Mouse (Mus musculus) intestine, embryonic 14.5 days (tissue): ENCODE data around the gene Gfap. TPM values are rescaled to one million over a fixed set of nuclear protein-coding genes. Genes with fewer than 3 reads are reported as not detected.

Source experiments
- ATAC-seq: fragments of 200-750 bp; cut with Nextera tagmentation; replicated peaks from 2 replicates; pipeline ENCODE4 v1.8.0; 2017; ENCODE audit warnings: low read depth, moderate number of reproducible peaks, moderate TSS enrichment, moderate library complexity; ENCODE audit not compliant: low FRiP score, low TSS enrichment
- DNase-seq: peaks from one replicate; pipeline ENCODE4 v3.0.0-alpha.2; 2018; ENCODE audit warnings: low spot score
- H3K27ac ChIP-seq: fragments of 300-500 bp; sonication (generic); 2 replicates; pipeline ENCODE4 v1.5.1; 2014; ENCODE audit warnings: low read depth, mild to moderate bottlenecking, control low read depth
- H3K27me3 ChIP-seq: fragments of 300-500 bp; sonication (generic); replicated peaks from 2 replicates; pipeline ENCODE4 v1.6.1; 2014; ENCODE audit warnings: low read length, control low read depth; ENCODE audit not compliant: control insufficient read depth, insufficient read depth
- H3K36me3 ChIP-seq: fragments of 300-500 bp; sonication (generic); 2 replicates; pipeline ENCODE4 v1.6.1; 2014; ENCODE audit warnings: low read length, control low read depth; ENCODE audit not compliant: control insufficient read depth, insufficient read depth
- H3K4me1 ChIP-seq: fragments of 300-500 bp; sonication (generic); replicated peaks from 2 replicates; pipeline ENCODE4 v1.6.1; 2014; ENCODE audit warnings: low read length, control low read depth, mixed read lengths; ENCODE audit not compliant: control insufficient read depth, insufficient read depth
- H3K4me2 ChIP-seq: fragments of 300-500 bp; sonication (generic); 2 replicates; pipeline ENCODE4 v1.6.1; 2014; ENCODE audit warnings: low read length
- H3K4me3 ChIP-seq: fragments of 300-500 bp; sonication (generic); 2 replicates; pipeline ENCODE4 v1.5.1; 2014; ENCODE audit warnings: low read depth, low read length, control low read depth, mixed read lengths
- H3K9ac ChIP-seq: fragments of 300-500 bp; sonication (generic); 2 replicates; pipeline ENCODE4 v1.6.1; 2014; ENCODE audit warnings: mild to moderate bottlenecking, low read length
- H3K9me3 ChIP-seq: fragments of 300-500 bp; sonication (generic); 2 replicates; pipeline ENCODE4 v1.6.1; 2016; ENCODE audit warnings: low read length, control low read depth; ENCODE audit not compliant: control insufficient read depth
- WGBS: fragments of 180-500 bp; shearing (Covaris S2); extraction: QIAGEN DNeasy Blood & Tissue Kit; methylation state at CpG from one replicate; pipeline ENCODE4 v1.1.7; 2014; 5-methylcytosine and 5-hydroxymethylcytosine counted together
- polyA plus RNA-seq: library from polyadenylated mRNA; unstranded; fragments of >200 nt; fragmentation: Nextera tagmentation; extraction: Ambion mirVana; gene quantifications from 2 replicates; pipeline ENCODE4 v1.2.1, GENCODE M21; 2014

The Gfap gene
- polyA plus RNA-seq, result 0.28 and 0.58 TPM in 2 replicates

DNA sequence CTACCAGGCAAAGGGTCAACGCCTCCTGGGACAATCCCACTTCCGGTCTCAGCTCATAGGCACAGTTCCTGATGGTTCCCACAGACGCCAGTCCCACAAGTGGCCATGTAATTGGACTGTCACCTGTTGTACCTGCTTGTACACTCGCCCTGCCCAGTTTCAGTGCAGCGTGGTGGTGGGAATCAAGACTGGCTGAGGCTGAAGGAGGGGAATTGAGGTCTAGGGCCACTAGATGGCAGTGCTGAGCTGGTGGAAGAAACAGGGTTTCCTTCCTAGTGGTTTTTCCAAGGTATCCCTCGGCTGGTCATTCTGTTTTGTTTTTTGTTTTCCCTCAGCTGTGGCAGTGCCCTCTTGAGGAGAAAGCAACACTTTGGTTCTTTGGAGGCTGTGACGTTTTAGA is at the start of gene Gfap:
Gene Gfap, minus strand, starts transcription at position 150 of the 400 bp plus-strand sequence.
- 14% methylated on average over 7 of the region's 7 CpGs for WGBS
- peak; percentile 95 for DNase-seq
- H3K4me1 ChIP-seq, result 0 out of 2 replicates have a peak, but pooled peaks cover 4% of the 10 kb centered on the region
- H3K4me3 ChIP-seq, result no peak within 1 kb of the TSS
- H3K27ac ChIP-seq, result no peak within 1 kb of the TSS
- no peak within 1 kb of the TSS for H3K4me2 ChIP-seq
- peaks cover under 1% of the 10 kb centered on the region; the same call in 1 of the 2 replicates for H3K27me3 ChIP-seq
- no peaks in the 10 kb centered on the region for H3K9me3 ChIP-seq
- ATAC-seq, result peak; percentile 49; the same call in 1 of the 2 replicates
- H3K36me3 ChIP-seq, result peaks cover 10% of the 10 kb centered on the region
- H3K9ac ChIP-seq, result no peak within 1 kb of the TSS

DNA sequence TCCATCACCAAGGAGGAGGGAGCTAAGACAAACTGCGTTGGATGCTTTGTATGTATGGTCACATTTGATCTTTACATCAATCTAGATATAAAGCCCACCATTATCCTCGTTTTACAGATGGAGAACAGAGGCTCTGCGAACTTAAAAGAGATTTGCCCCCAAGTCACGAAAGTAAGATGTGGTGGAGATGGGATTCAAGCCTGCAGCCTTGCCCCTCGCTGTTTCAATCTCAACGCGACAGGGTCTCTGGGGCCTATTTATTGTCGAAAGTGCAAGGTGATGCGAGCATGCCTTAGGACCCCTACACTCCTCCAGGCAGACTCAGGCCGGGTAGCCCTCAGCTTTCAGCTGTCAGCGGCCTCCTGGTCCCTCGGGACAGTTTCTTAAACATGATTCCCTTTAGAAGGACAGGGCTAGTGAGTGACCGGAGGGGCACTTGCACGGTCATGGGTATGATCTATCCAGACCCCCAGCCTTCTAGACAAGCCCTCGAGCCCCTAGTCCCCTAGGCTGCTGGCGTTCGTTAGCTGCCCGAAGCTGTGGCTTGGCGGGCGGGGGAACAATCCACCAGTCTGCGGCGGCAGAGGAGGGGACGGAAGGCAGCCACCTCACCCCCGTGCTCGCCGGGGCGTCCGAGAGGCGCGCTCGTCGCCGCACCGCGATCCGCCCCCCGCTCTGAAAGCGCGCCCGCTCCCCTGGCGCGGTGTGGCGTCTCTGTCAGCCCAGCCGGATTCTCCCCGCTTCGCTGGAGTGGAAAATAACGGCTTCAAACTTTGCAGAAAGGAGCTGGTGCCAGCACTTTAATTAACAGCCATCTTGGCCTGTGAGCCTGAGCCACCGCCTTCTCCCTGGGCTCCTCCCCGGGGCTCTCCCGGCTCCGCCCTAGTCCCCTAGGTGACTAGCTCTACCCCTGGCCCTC is 47.6 kb upstream of the Gfap start:
- Histone ChIP-seq H3K9me3 (no peaks in the 10 kb centered on the region), H3K4me2 (peak overlapping the region; percentile 68), H3K36me3 (no peaks in the 10 kb centered on the region), H3K9ac (peak overlapping the region; percentile 53), H3K4me1 (peaks cover 46% of the 10 kb centered on the region), H3K27ac (no peak overlapping the region), H3K4me3 (peak overlapping the region; percentile 42), H3K27me3 (peaks cover 82% of the 10 kb centered on the region)
- DNase-seq (no peak), ATAC-seq (no peak)
- 4% methylated on average over 51 of the region's 51 CpGs for WGBS

- no peak overlapping the region for H3K27ac ChIP-seq
- peaks cover 83% of the 10 kb centered on the region for H3K27me3 ChIP-seq
- no peak overlapping the region for H3K9ac ChIP-seq
- no peak for DNase-seq
- H3K4me3 ChIP-seq, result peak overlapping the region; percentile 34
- H3K4me1 ChIP-seq, result peaks cover 38% of the 10 kb centered on the region
- WGBS, result 17% methylated on average over 8 of the region's 8 CpGs
- H3K9me3 ChIP-seq, result no peaks in the 10 kb centered on the region
- no peaks in the 10 kb centered on the region for H3K36me3 ChIP-seq
- ATAC-seq, result peak; percentile 36; the same call in 1 of the 2 replicates
- H3K4me2 ChIP-seq, result peak overlapping the region; percentile 69
Observed at GRCm38 (mm10) chr11:102946992-102947343, 46.3 kb upstream of the Gfap start.

DNA sequence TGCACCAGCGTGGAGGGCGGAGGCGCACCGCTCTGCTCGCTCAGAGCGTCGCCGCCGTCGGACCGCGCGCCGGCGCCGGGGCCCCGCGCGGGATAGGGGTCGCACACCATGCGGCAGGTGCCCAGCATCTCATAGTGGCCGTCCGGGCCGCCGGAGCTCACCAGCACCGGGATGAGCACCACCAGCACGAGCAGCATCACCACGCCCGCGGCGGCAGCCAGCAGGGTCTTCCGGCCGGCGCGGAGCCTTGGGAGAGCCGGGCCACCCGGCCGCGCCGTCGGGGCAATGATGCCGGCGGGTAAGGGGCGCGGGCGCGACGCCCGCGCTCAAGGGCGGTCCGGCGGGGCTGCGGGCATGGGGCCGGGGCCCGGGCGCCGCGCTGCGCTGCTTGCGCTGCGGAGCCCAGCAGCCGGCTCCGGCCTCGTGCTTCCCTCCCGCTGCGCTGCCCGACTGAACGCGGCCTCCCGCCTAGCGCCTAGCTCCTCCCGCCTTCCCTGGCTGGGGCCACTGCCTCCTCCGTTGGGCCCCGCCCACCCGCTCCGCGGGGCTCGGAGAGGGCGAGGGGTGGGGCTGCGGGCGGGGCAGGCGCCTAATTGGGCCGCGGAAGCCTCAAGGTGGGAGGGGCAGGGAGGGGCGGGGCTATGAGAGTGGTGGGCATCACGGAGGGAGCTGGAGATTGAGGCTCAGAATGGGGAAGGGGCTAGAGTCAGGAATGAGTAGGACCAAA is 45.7 kb upstream of the Gfap start, which contains the start of gene C1ql1:
Gene C1ql1, minus strand, starts transcription at position 424 of the 727 bp plus-strand sequence.
- Histone ChIP-seq H3K4me2 (peak within 1 kb of the TSS; percentile 69), H3K9me3 (no peaks in the 10 kb centered on the region), H3K4me3 (peak within 1 kb of the TSS; percentile 34), H3K27me3 (peaks cover 77% of the 10 kb centered on the region), H3K9ac (peak within 1 kb of the TSS; percentile 37), H3K27ac (no peak within 1 kb of the TSS), H3K36me3 (no peaks in the 10 kb centered on the region), H3K4me1 (peaks cover 38% of the 10 kb centered on the region)
- peak; percentile 85 for DNase-seq
- WGBS, result under 1% methylated on average over 82 of the region's 87 CpGs
- ATAC-seq, result peak; percentile 90

GRCm38 (mm10) chr11:102945306-102946264 is 44.9 kb upstream of the Gfap start:
- peaks cover 70% of the 10 kb centered on the region for H3K27me3 ChIP-seq
- no peaks in the 10 kb centered on the region for H3K36me3 ChIP-seq
- H3K4me2 ChIP-seq, result peak overlapping the region; percentile 69
- H3K9ac ChIP-seq, result peak overlapping the region; percentile 37; the same call in 1 of the 2 replicates
- no peak overlapping the region for H3K27ac ChIP-seq
- ATAC-seq (no peak), DNase-seq (no peak)
- 3% methylated on average over 53 of the region's 54 CpGs for WGBS
- no peaks in the 10 kb centered on the region for H3K9me3 ChIP-seq
- peaks cover 38% of the 10 kb centered on the region for H3K4me1 ChIP-seq
- peak overlapping the region; percentile 34 for H3K4me3 ChIP-seq

DNA sequence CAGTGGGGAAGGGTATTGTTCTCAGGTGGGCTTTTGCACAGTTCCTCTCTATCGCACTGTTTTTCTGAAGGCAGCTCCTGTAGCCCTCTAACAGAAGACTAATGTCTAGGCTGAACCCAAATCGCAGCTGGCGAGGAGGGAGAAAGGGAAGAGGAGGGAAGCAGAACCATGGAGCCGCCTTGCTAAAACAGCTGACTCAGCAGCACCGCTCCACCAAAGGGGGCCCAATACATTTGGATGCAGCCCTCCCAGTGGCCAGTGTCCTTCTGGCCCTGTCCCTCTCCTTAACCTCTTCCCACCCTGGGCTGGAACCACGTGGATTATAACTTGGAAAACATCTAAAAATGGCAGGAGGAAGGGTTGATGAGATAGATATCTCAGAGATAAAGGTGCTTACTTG is 40.5 kb upstream of the Gfap start:
- Histone ChIP-seq H3K4me1 (peaks cover 26% of the 10 kb centered on the region), H3K36me3 (no peaks in the 10 kb centered on the region), H3K9ac (no peak overlapping the region), H3K27ac (no peak overlapping the region), H3K4me2 (no peak overlapping the region), H3K9me3 (no peaks in the 10 kb centered on the region), H3K27me3 (peaks cover 35% of the 10 kb centered on the region), H3K4me3 (no peak overlapping the region)
- no peak for ATAC-seq
- 50% methylated on average over 6 of the region's 6 CpGs for WGBS
- no peak for DNase-seq

GRCm38 (mm10) chr11:102939024-102939675 is 38.4 kb upstream of the Gfap start:
- Histone ChIP-seq H3K4me3 (no peak overlapping the region), H3K27me3 (peaks cover 14% of the 10 kb centered on the region), H3K27ac (no peak overlapping the region), H3K4me2 (no peak overlapping the region), H3K36me3 (no peaks in the 10 kb centered on the region), H3K4me1 (peaks cover 12% of the 10 kb centered on the region; the same call in 1 of the 2 replicates), H3K9ac (peak overlapping the region; percentile 7; the same call in 1 of the 2 replicates), H3K9me3 (no peaks in the 10 kb centered on the region)
- ATAC-seq (no peak), DNase-seq (no peak)
- 32% methylated on average over 13 of the region's 13 CpGs for WGBS
